Mouse (Mus musculus): ENCODE data around the gene Cct3.

- TF ChIP-seq CTCF (conservative IDR thresholded peaks at IDR 0.05; ENCODE audit: low read length) (no peak), POU5F1 (IDR thresholded peaks at IDR 0.05; ENCODE audit: borderline replicate concordance, low read length) (no peak), NANOG (IDR thresholded peaks at IDR 0.05; ENCODE audit: borderline replicate concordance, low read length) (no peak)
Observed at GRCm38 (mm10) chr3:88296561-88297318, at the start of gene Cct3, which contains the start of gene Tsacc.

Measured in E14TG2a.4 (cell line).